Mouse (Mus musculus) brain, embryonic 14.5 days (tissue): ENCODE measurements around the gene Clec12b.

Experiments used
- CTCF ChIP-seq: fragments of 200-500 bp; IDR thresholded peaks from 2 replicates; pipeline ENCODE4 v1.5.1; 2012; ENCODE audit warnings: inconsistent platforms, mild to moderate bottlenecking, moderate library complexity, borderline replicate concordance; ENCODE audit not compliant: insufficient read depth, insufficient read length; ENCODE audit errors: extremely low read depth
- POLR2A ChIP-seq: fragments of 200-500 bp; IDR thresholded peaks from 2 replicates; pipeline ENCODE4 v1.6.1; 2012; ENCODE audit warnings: mild to moderate bottlenecking, inconsistent platforms, borderline replicate concordance; ENCODE audit not compliant: poor library complexity, insufficient read depth, insufficient read length, severe bottlenecking; ENCODE audit errors: extremely low read depth

GRCm38 (mm10) chr6:129365959-129366359 is 19.7 kb downstream of the Clec12b start:
- TF ChIP-seq CTCF: peak; percentile 81; the same call in 1 of the 2 replicates
- no peak for TF ChIP-seq POLR2A
